Mouse (Mus musculus) ES-Bruce4 (cell line): ENCODE measurements around the gene Flvcr2. TPM values are rescaled to one million over a fixed set of nuclear protein-coding genes. Genes with fewer than 3 reads are reported as not detected.

Source experiments
- H3K27ac ChIP-seq: 2 replicates; pipeline ENCODE4 v1.5.1; 2012; ENCODE audit warnings: low read length, inconsistent platforms; ENCODE audit not compliant: insufficient read depth
- H3K27me3 ChIP-seq: 2 replicates; pipeline ENCODE4 v1.6.1; 2012; ENCODE audit warnings: mild to moderate bottlenecking, low read length, inconsistent platforms; ENCODE audit not compliant: control insufficient read depth, poor library complexity, insufficient read depth, severe bottlenecking
- H3K36me3 ChIP-seq: 2 replicates; pipeline ENCODE4 v1.6.1; 2012; ENCODE audit warnings: inconsistent platforms, mild to moderate bottlenecking, low read length, moderate library complexity; ENCODE audit not compliant: control insufficient read depth, poor library complexity, insufficient read depth, severe bottlenecking
- H3K4me1 ChIP-seq: one replicate; pipeline ENCODE4 v1.8.1; 2011; ENCODE audit warnings: low read length; ENCODE audit not compliant: control insufficient read depth, insufficient read depth
- H3K4me3 ChIP-seq: 2 replicates; pipeline ENCODE4 v1.5.1; 2011; ENCODE audit warnings: low read depth, mild to moderate bottlenecking, low read length
- H3K9ac ChIP-seq: 2 replicates; pipeline ENCODE4 v1.6.1; 2012; ENCODE audit warnings: low read depth, mild to moderate bottlenecking, inconsistent platforms; ENCODE audit not compliant: poor library complexity, severe bottlenecking
- H3K9me3 ChIP-seq: replicated peaks from 2 replicates; pipeline ENCODE4 v1.6.1; 2012; ENCODE audit warnings: mild to moderate bottlenecking, low read length, inconsistent platforms; ENCODE audit not compliant: control insufficient read depth, poor library complexity, insufficient read depth, severe bottlenecking
- CTCF ChIP-seq: IDR thresholded peaks from one replicate; pipeline ENCODE4 v1.8.1; 2011; ENCODE audit warnings: low read depth, low read length
- EP300 ChIP-seq: IDR thresholded peaks from 2 replicates; pipeline ENCODE4 v1.6.1; 2011; ENCODE audit warnings: low read depth, low read length; ENCODE audit not compliant: insufficient read depth
- POLR2A ChIP-seq: IDR thresholded peaks from one replicate; pipeline ENCODE4 v1.8.1; 2011; ENCODE audit warnings: low read length; ENCODE audit not compliant: insufficient read depth
- polyA plus RNA-seq: library from polyadenylated mRNA; stranded (reverse); fragments of >200 nt; gene quantifications from 2 replicates; pipeline ENCODE4 v1.2.4, GENCODE M21; 2011; ENCODE audit warnings: low read depth; ENCODE audit not compliant: missing spikeins, insufficient read depth, insufficient read length

Gene Flvcr2
- polyA plus RNA-seq, 1 experiment, result 6.0 TPM

- TF ChIP-seq EP300 (no peak), POLR2A (no peak), CTCF (no peak)
- no peaks in the 10 kb centered on the region for H3K36me3 ChIP-seq
- H3K4me3 ChIP-seq, result no peak overlapping the region
- no peak overlapping the region for H3K9ac ChIP-seq
- H3K9me3 ChIP-seq, result no peaks in the 10 kb centered on the region
- H3K27ac ChIP-seq, result no peak overlapping the region
- no peaks in the 10 kb centered on the region for H3K27me3 ChIP-seq
- peaks cover 3% of the 10 kb centered on the region for H3K4me1 ChIP-seq
Measured at GRCm38 (mm10) chr12:85703507-85703906, 42.8 kb upstream of the Flvcr2 start.

- Histone ChIP-seq H3K27me3 (no peaks in the 10 kb centered on the region), H3K4me3 (no peak overlapping the region), H3K9me3 (no peaks in the 10 kb centered on the region), H3K4me1 (peaks cover 3% of the 10 kb centered on the region), H3K9ac (no peak overlapping the region), H3K27ac (no peak overlapping the region), H3K36me3 (no peaks in the 10 kb centered on the region)
- TF ChIP-seq POLR2A, result no peak
- TF ChIP-seq CTCF, result no peak
- no peak for TF ChIP-seq EP300
Measured at GRCm38 (mm10) chr12:85704566-85704965, 41.8 kb upstream of the Flvcr2 start.

- Histone ChIP-seq H3K9ac (peak overlapping the region; percentile 19; the same call in 1 of the 2 replicates), H3K27ac (no peak overlapping the region), H3K4me1 (peaks cover 3% of the 10 kb centered on the region), H3K27me3 (no peaks in the 10 kb centered on the region), H3K36me3 (no peaks in the 10 kb centered on the region), H3K9me3 (no peaks in the 10 kb centered on the region), H3K4me3 (peak overlapping the region; percentile 54)
- TF ChIP-seq EP300 (0 out of 2 replicates have a peak, but pooled peaks have one; percentile 10), POLR2A (no peak), CTCF (peak; percentile 5)
Measured at GRCm38 (mm10) chr12:85705002-85705830, 41.1 kb upstream of the Flvcr2 start.

GRCm38 (mm10) chr12:85705831-85706530 is 40.4 kb upstream of the Flvcr2 start:
- no peak for TF ChIP-seq EP300
- TF ChIP-seq POLR2A, result no peak
- TF ChIP-seq CTCF, result no peak
- no peaks in the 10 kb centered on the region for H3K9me3 ChIP-seq
- no peaks in the 10 kb centered on the region for H3K36me3 ChIP-seq
- H3K4me1 ChIP-seq, result peaks cover 3% of the 10 kb centered on the region
- no peaks in the 10 kb centered on the region for H3K27me3 ChIP-seq
- no peak overlapping the region for H3K27ac ChIP-seq
- peak overlapping the region; percentile 40 for H3K4me3 ChIP-seq
- H3K9ac ChIP-seq, result peak overlapping the region; percentile 19; the same call in 1 of the 2 replicates

- peaks cover 3% of the 10 kb centered on the region for H3K4me1 ChIP-seq
- no peaks in the 10 kb centered on the region for H3K9me3 ChIP-seq
- H3K27ac ChIP-seq, result no peak overlapping the region
- no peaks in the 10 kb centered on the region for H3K36me3 ChIP-seq
- H3K9ac ChIP-seq, result no peak overlapping the region
- TF ChIP-seq EP300 (no peak), CTCF (no peak), POLR2A (no peak)
- H3K27me3 ChIP-seq, result no peaks in the 10 kb centered on the region
- H3K4me3 ChIP-seq, result no peak overlapping the region
Measured at GRCm38 (mm10) chr12:85706906-85707305, 39.4 kb upstream of the Flvcr2 start.
